ENCODE assay signal across 8 mouse cellular contexts in genomic region chr6:29814616-29815015, GRCm38 (mm10). TPM values are rescaled to one million over a fixed set of nuclear protein-coding genes. Genes with fewer than 3 reads are reported as not detected.
DNase-seq lines count a peak whose midpoint lies in the region; ATAC-seq lines count a peak whose summit lies in the region.

No protein-coding gene starts in this region.

- H3K27ac ChIP-seq in hindbrain, embryonic 14.5 days: peak overlapping the region; percentile 80
- H3K27ac ChIP-seq in midbrain, embryonic 16.5 days (ENCODE audit: low read length): peak overlapping the region; percentile 55
- H3K27ac ChIP-seq in intestine, embryonic 16.5 days (ENCODE audit: low read length): no peak overlapping the region

- peaks cover 14% of the 10 kb centered on the region for H3K4me1 ChIP-seq in hindbrain, embryonic 14.5 days (replicated peaks; ENCODE audit: control insufficient read depth, insufficient read depth, low read length)
- peaks cover 20% of the 10 kb centered on the region for H3K4me1 ChIP-seq in midbrain, embryonic 16.5 days (ENCODE audit: control insufficient read depth, insufficient read depth, low read length)
- no peaks in the 10 kb centered on the region for H3K4me1 ChIP-seq in intestine, embryonic 16.5 days (ENCODE audit: control insufficient read depth, insufficient read depth, low read length)

- no peak overlapping the region for H3K4me3 ChIP-seq in hindbrain, embryonic 14.5 days (replicated peaks; ENCODE audit: low read length)
- no peak overlapping the region for H3K4me3 ChIP-seq in midbrain, embryonic 16.5 days (ENCODE audit: low read depth, low read length)
- H3K4me3 ChIP-seq in intestine, embryonic 16.5 days (ENCODE audit: low read length): no peak overlapping the region

- peak; percentile 38 for DNase-seq in lung, postnatal 36 days
- DNase-seq in lung, adult 18-20 months: no peak
- DNase-seq in embryo, embryonic 9.5 days (ENCODE audit: extremely low spot score): peak; percentile 15
- DNase-seq in hindbrain, embryonic 14.5 days (ENCODE audit: low spot score): peak; percentile 43
- DNase-seq in c-Kit-positive CD71-positive TER-119-positive erythroid progenitor cells, embryonic 14.5 days (ENCODE audit: low spot score): no peak
- DNase-seq in urinary bladder, postnatal 4 days (ENCODE audit: low spot score in 2 of 2): no peak

- H3K9ac ChIP-seq in hindbrain, embryonic 14.5 days: no peak overlapping the region
- no peak overlapping the region for H3K9ac ChIP-seq in midbrain, embryonic 16.5 days (ENCODE audit: low read depth, low read length)
- H3K9ac ChIP-seq in intestine, embryonic 16.5 days (ENCODE audit: low read depth, low read length): no peak overlapping the region

- no peak overlapping the region for H3K4me2 ChIP-seq in hindbrain, embryonic 14.5 days (replicated peaks)
- no peak overlapping the region for H3K4me2 ChIP-seq in midbrain, embryonic 16.5 days (ENCODE audit: low read length)
- no peak overlapping the region for H3K4me2 ChIP-seq in intestine, embryonic 16.5 days (ENCODE audit: low read depth, low read length)

- no peaks in the 10 kb centered on the region for H3K9me3 ChIP-seq in hindbrain, embryonic 14.5 days (ENCODE audit: control insufficient read depth, low read length)
- H3K9me3 ChIP-seq in midbrain, embryonic 16.5 days (replicated peaks; ENCODE audit: control insufficient read depth, low read length, poor library complexity, severe bottlenecking): no peaks in the 10 kb centered on the region
- H3K9me3 ChIP-seq in intestine, embryonic 16.5 days (ENCODE audit: control insufficient read depth, low read length): no peaks in the 10 kb centered on the region

- 4% methylated on average over 2 of the region's 2 CpGs for WGBS in hindbrain, embryonic 14.5 days
- 2% methylated on average over 2 of the region's 2 CpGs for WGBS in midbrain, embryonic 16.5 days
- 40% methylated on average over 2 of the region's 2 CpGs for WGBS in intestine, embryonic 16.5 days

- no peaks in the 10 kb centered on the region for H3K36me3 ChIP-seq in hindbrain, embryonic 14.5 days (replicated peaks; ENCODE audit: control insufficient read depth, insufficient read depth)
- no peaks in the 10 kb centered on the region for H3K36me3 ChIP-seq in midbrain, embryonic 16.5 days (ENCODE audit: control insufficient read depth, insufficient read depth, low read length)
- no peaks in the 10 kb centered on the region for H3K36me3 ChIP-seq in intestine, embryonic 16.5 days (ENCODE audit: control insufficient read depth, insufficient read depth, low read length)

- H3K27me3 ChIP-seq in hindbrain, embryonic 14.5 days (ENCODE audit: control insufficient read depth, insufficient read depth, low read length): no peaks in the 10 kb centered on the region
- H3K27me3 ChIP-seq in midbrain, embryonic 16.5 days (ENCODE audit: control insufficient read depth, insufficient read depth, low read depth, low read length): no peaks in the 10 kb centered on the region
- H3K27me3 ChIP-seq in intestine, embryonic 16.5 days (replicated peaks; ENCODE audit: control insufficient read depth, insufficient read depth, low read length): no peaks in the 10 kb centered on the region

- peak; percentile 66; the same call in 1 of the 2 replicates for ATAC-seq in hindbrain, embryonic 14.5 days (ENCODE audit: low FRiP score)
- ATAC-seq in midbrain, embryonic 16.5 days: peak; percentile 84
- ATAC-seq in intestine, embryonic 16.5 days: no peak

RNA-seq across cellular contexts. Expression of gene Ahcyl2, which starts 46.8 kb away (rescaled TPM):
- 24.2 and 27.1 TPM in 2 replicates for polyA plus RNA-seq in hindbrain, embryonic 14.5 days (2014; fragmentation: Nextera tagmentation; extraction: Ambion mirVana)
- polyA plus RNA-seq in midbrain, embryonic 16.5 days (2015; fragmentation: Nextera tagmentation; extraction: Ambion mirVana): 16.8 and 17.6 TPM in 2 replicates
- 80.5 and 91.5 TPM in 2 replicates for polyA plus RNA-seq in intestine, embryonic 16.5 days (2015; fragmentation: Nextera tagmentation; extraction: Ambion mirVana)

Comparison
In these comparisons a context has a peak if more than half of its experiments do, and no peak if none do; other contexts are left out.
1. DNase-seq: peak in lung, postnatal 36 days (single experiment), embryo, embryonic 9.5 days (single experiment) and hindbrain, embryonic 14.5 days (single experiment); none in lung, adult 18-20 months (0 of 2), c-Kit-positive CD71-positive TER-119-positive erythroid progenitor cells, embryonic 14.5 days (single experiment) and urinary bladder, postnatal 4 days (0 of 2).